Mouse (Mus musculus): ENCODE data around the gene Faah. TPM values are rescaled to one million over a fixed set of nuclear protein-coding genes. Genes with fewer than 3 reads are reported as not detected.

The Faah gene
- polyA plus RNA-seq (2015; fragmentation: Nextera tagmentation; extraction: Ambion mirVana) = 4.7 and 5.5 TPM in 2 replicates

DNA sequence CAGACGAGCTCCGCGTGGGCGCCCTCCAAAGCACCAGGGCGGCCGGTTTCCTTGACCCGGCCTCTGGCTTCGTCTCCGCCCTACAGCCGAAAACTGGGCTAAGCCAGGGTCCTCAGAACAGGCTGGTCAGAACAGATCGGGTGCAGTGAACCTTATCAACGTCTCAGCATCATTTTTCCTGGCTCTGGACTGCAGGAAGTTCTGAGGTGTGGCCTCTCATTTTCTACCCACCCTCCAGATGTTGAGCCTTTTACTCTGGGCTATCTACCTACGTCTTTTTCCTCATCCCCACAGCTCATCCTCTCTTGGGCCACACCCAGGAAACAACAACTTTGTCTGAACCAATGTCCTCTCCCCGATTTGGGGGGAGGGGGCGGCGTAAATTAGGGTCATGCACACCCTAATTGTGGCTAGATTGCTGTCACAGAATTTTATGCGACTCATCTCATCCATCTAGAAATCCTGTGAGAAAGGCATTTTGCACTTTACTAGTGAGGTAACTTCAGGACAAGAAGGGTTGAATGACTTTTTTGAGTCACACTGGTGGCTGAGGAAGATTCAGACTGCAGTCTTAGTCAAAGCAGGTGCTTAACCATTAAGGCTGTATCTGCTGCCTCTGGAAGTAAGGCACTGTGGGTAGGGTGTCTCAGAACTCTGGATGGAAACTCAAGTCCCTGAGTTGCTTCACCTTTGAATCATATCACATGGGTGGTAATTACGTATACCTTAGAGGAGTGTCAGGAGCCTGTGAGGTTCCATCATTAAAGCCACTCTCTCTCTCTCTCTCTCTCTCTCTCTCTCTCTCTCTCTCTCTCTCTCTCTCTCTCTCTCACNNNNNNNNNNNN lies at the start of gene Faah:
TSS of gene Faah (minus strand) at position 25 of the 845 bp plus-strand sequence.
- 9% methylated on average over 18 of the region's 18 CpGs for WGBS
- Histone ChIP-seq H3K27me3 (peaks cover 77% of the 10 kb centered on the region), H3K9ac (peak within 1 kb of the TSS; percentile 80), H3K4me3 (peak within 1 kb of the TSS; percentile 71), H3K4me1 (peaks cover 15% of the 10 kb centered on the region), H3K9me3 (replicated peaks) (no peaks in the 10 kb centered on the region), H3K36me3 (ENCODE audit: poor library complexity, severe bottlenecking) (no peaks in the 10 kb centered on the region), H3K4me2 (peak within 1 kb of the TSS; percentile 98), H3K27ac (no peak within 1 kb of the TSS)
- peak; percentile 69 for ATAC-seq

- Histone ChIP-seq H3K36me3 (ENCODE audit: poor library complexity, severe bottlenecking) (peaks cover 37% of the 10 kb centered on the region), H3K27me3 (no peaks in the 10 kb centered on the region), H3K4me1 (no peaks in the 10 kb centered on the region), H3K27ac (no peak overlapping the region), H3K9me3 (replicated peaks) (no peaks in the 10 kb centered on the region), H3K4me3 (no peak overlapping the region), H3K4me2 (no peak overlapping the region), H3K9ac (no peak overlapping the region)
- 58% methylated on average over 1 of the region's 1 CpGs for WGBS
- ATAC-seq = no peak
These were observed 46.1 kb upstream of the Faah start for GRCm38 (mm10) chr4:116063855-116064254.

GRCm38 (mm10) chr4:116059012-116059726 lies 41.4 kb upstream of the Faah start:
- Histone ChIP-seq H3K4me2 (no peak overlapping the region), H3K36me3 (ENCODE audit: poor library complexity, severe bottlenecking) (no peaks in the 10 kb centered on the region), H3K4me1 (peaks cover 3% of the 10 kb centered on the region), H3K27me3 (no peaks in the 10 kb centered on the region), H3K27ac (no peak overlapping the region), H3K4me3 (no peak overlapping the region), H3K9ac (no peak overlapping the region), H3K9me3 (replicated peaks) (no peaks in the 10 kb centered on the region)
- 82% methylated on average over 5 of the region's 5 CpGs for WGBS
- no peak for ATAC-seq

GRCm38 (mm10) chr4:116057559-116057958 lies 39.8 kb upstream of the Faah start:
- H3K27ac ChIP-seq = no peak overlapping the region
- no peak overlapping the region for H3K4me2 ChIP-seq
- H3K4me1 ChIP-seq = peaks cover 13% of the 10 kb centered on the region
- ATAC-seq = no peak
- H3K9me3 ChIP-seq (replicated peaks) = no peaks in the 10 kb centered on the region
- H3K36me3 ChIP-seq (ENCODE audit: poor library complexity, severe bottlenecking) = no peaks in the 10 kb centered on the region
- no peak overlapping the region for H3K9ac ChIP-seq
- no peaks in the 10 kb centered on the region for H3K27me3 ChIP-seq
- no peak overlapping the region for H3K4me3 ChIP-seq
- 6% methylated on average over 1 of the region's 1 CpGs for WGBS

DNA sequence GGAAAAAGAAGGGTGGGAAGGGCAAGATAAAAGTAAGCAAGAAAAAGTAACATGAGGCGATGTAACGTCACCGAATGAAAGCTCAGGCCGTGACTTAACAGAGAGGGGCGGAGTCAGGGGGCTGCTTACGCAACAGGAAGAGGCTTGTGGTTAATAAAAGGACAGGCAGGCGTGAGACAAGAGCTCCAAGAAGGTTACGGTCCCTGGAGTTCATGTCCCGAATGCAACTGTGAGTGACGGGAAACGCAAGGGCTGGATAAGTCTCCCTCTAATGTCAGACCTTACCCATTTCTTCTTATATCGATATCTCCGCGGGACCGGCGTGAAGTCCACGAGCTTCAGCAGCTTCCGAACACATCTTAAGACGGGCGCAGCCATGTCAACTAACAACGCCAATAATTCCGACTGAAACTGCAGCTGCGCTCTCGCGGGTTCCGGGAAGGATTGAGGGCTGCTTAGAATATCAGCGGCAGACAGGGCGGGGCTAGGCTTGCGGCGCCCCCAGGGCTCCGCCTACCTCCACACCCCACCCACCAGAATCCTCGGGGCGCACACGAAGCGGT lies 35.8 kb upstream of the Faah start, which contains the start of gene Nsun4:
TSS of gene Nsun4 (minus strand) at position 478 of the 563 bp plus-strand sequence.
- H3K4me1 ChIP-seq = peaks cover 16% of the 10 kb centered on the region
- H3K9ac ChIP-seq = peak within 1 kb of the TSS; percentile 59
- WGBS = under 1% methylated on average over 35 of the region's 35 CpGs
- peak within 1 kb of the TSS; percentile 89 for H3K27ac ChIP-seq
- ATAC-seq = peak; percentile 98
- H3K9me3 ChIP-seq (replicated peaks) = no peaks in the 10 kb centered on the region
- peak within 1 kb of the TSS; percentile 73 for H3K4me2 ChIP-seq
- H3K27me3 ChIP-seq = no peaks in the 10 kb centered on the region
- peak within 1 kb of the TSS; percentile 50 for H3K4me3 ChIP-seq
- 0 out of 2 replicates have a peak, but pooled peaks cover under 1% of the 10 kb centered on the region for H3K36me3 ChIP-seq (ENCODE audit: poor library complexity, severe bottlenecking)

DNA sequence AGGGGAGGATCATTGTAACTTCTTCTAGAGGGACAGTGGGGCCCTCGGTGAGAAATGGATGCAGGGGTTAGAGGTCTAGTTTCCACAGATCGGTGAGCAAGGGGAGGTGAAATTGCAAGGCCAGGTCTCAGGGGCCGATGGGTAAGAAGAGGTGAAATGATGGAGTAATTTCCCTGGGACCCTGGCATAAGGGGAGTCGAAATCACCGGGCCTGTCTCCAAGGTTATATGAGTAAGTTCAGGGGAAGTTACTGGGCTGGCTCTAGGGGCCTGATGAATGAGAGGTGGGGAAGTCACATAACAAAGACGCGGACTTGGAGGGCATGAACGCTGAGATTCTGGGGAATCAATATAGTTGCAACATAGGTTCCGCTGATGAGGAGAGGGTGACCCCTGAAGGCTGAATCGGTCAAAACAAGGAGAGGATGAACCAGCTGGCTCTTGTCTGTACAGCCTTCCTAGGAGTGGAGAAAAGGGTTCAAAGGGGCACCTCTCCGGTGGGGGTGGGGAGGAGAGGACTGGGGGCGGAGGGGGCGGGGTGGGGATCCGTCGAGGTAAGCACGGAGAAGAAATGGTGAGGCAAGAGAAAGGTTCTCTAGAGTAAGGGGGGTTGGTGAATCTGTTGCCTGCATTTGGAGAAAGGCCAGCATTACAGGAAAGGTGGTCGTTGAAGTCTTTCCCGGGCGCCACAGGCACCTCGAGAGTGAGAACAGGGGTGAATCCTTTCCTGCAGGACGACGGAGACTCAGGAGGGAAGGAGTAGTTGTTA lies 35.0 kb upstream of the Faah start:
- Histone ChIP-seq H3K36me3 (ENCODE audit: poor library complexity, severe bottlenecking) (peaks cover 9% of the 10 kb centered on the region; the same call in 1 of the 2 replicates), H3K4me2 (peak overlapping the region; percentile 73), H3K4me3 (peak overlapping the region; percentile 50), H3K9ac (peak overlapping the region; percentile 59), H3K27ac (peak overlapping the region; percentile 89), H3K9me3 (replicated peaks) (no peaks in the 10 kb centered on the region), H3K27me3 (no peaks in the 10 kb centered on the region), H3K4me1 (peaks cover 16% of the 10 kb centered on the region)
- no peak for ATAC-seq
- 10% methylated on average over 22 of the region's 22 CpGs for WGBS

DNA sequence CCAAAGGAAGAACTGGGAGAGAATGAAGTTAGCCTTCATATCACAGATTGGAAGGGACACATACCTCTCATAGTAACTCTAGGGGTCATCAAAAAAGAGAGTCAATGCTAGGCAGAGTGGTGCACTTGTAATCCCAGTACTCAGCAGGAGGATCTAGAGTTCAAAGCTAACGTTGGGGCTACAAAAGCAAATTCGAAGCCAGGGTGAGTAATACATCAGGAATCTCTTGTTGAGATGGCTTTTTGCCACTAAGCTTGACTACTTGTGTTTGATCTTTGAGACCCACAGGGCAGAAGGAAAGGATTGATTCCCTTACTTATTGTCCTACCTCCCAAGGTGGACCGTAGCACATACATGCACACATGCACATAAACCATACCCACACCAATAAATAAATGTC lies 31.5 kb upstream of the Faah start:
- Histone ChIP-seq H3K4me2 (no peak overlapping the region), H3K36me3 (ENCODE audit: poor library complexity, severe bottlenecking) (peaks cover 15% of the 10 kb centered on the region; the same call in 1 of the 2 replicates), H3K27ac (no peak overlapping the region), H3K9ac (no peak overlapping the region), H3K4me1 (peaks cover 13% of the 10 kb centered on the region), H3K9me3 (replicated peaks) (no peaks in the 10 kb centered on the region), H3K4me3 (no peak overlapping the region), H3K27me3 (no peaks in the 10 kb centered on the region)
- ATAC-seq = no peak
- WGBS = 86% methylated on average over 3 of the region's 3 CpGs

GRCm38 (mm10) chr4:116048130-116048920 lies 30.6 kb upstream of the Faah start:
- no peak overlapping the region for H3K27ac ChIP-seq
- H3K27me3 ChIP-seq = no peaks in the 10 kb centered on the region
- H3K9me3 ChIP-seq (replicated peaks) = no peaks in the 10 kb centered on the region
- no peak overlapping the region for H3K4me2 ChIP-seq
- H3K4me3 ChIP-seq = no peak overlapping the region
- 78% methylated on average over 7 of the region's 7 CpGs for WGBS
- H3K4me1 ChIP-seq = peaks cover 9% of the 10 kb centered on the region
- no peak overlapping the region for H3K9ac ChIP-seq
- H3K36me3 ChIP-seq (ENCODE audit: poor library complexity, severe bottlenecking) = peaks cover 18% of the 10 kb centered on the region; the same call in 1 of the 2 replicates
- ATAC-seq = no peak

DNA sequence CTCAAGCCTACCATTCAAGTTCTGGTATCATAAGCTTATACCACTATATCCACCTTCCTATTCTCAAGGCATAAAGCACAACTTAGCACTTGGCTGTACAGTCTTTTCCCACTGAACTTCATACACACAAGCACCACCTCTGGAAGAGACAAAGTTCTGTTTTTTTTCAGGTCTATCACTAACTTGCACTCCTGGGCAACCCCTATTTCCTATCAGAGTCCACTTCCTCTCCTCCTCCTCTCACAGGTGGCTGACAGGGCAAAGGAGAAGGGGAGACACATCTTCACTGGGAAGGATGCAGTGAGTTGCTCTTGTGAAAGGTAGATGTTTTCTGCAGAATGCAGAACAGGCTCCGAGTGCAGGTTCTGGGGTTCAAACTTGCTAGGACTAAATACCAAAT lies 30.0 kb upstream of the Faah start:
- ATAC-seq = no peak
- Histone ChIP-seq H3K4me2 (no peak overlapping the region), H3K36me3 (ENCODE audit: poor library complexity, severe bottlenecking) (peaks cover 22% of the 10 kb centered on the region; the same call in 1 of the 2 replicates), H3K4me3 (no peak overlapping the region), H3K27me3 (no peaks in the 10 kb centered on the region), H3K9me3 (replicated peaks) (no peaks in the 10 kb centered on the region), H3K4me1 (peaks cover 4% of the 10 kb centered on the region), H3K9ac (no peak overlapping the region), H3K27ac (no peak overlapping the region)
- WGBS = 90% methylated on average over 1 of the region's 1 CpGs

DNA sequence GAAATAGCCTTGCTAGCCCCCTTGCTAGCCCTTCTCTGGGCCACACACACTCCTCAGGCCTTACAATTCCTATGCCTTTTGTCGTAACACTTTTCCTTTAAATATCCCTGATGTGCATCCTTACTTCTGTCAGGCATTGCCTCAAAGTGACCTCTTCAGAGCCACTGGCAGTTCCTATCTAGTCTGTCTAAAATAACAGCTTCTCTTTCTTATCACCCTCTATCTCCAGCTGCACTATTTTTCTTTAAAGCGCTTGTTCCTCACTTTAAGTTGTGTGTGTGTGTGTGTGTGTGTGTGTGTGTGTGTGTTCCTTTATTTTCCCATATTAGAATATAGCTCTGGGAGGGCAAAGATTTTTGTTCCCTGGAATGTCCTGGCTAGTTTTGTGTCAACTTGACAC lies 28.9 kb upstream of the Faah start:
- WGBS = 93% methylated on average over 2 of the region's 2 CpGs
- ATAC-seq = no peak
- Histone ChIP-seq H3K9ac (no peak overlapping the region), H3K27ac (no peak overlapping the region), H3K27me3 (no peaks in the 10 kb centered on the region), H3K36me3 (ENCODE audit: poor library complexity, severe bottlenecking) (peaks cover 27% of the 10 kb centered on the region; the same call in 1 of the 2 replicates), H3K9me3 (replicated peaks) (no peaks in the 10 kb centered on the region), H3K4me2 (no peak overlapping the region), H3K4me3 (no peak overlapping the region), H3K4me1 (no peaks in the 10 kb centered on the region)

DNA sequence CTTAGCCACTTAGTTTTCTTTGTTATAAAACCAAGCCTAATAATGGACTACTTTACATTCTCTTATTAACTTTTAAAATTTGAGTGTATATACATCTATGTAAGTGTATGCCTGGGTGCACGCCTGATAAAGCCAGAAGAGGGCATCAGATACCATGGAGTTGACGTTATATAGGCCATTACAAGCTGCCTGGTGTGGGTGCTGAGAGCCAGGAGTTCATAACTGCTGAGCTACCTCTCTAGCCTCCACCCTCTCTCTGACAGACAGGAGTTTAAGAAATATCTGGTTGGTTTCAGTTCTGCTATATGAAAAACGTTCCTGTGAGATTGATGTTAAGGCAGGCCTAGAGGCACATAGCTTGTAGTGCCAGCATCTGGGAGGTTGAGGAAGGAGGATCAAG lies 24.5 kb upstream of the Faah start:
- Histone ChIP-seq H3K4me2 (no peak overlapping the region), H3K9ac (no peak overlapping the region), H3K9me3 (replicated peaks) (no peaks in the 10 kb centered on the region), H3K4me1 (no peaks in the 10 kb centered on the region), H3K36me3 (ENCODE audit: poor library complexity, severe bottlenecking) (peaks cover 16% of the 10 kb centered on the region; the same call in 1 of the 2 replicates), H3K27ac (no peak overlapping the region), H3K27me3 (no peaks in the 10 kb centered on the region), H3K4me3 (no peak overlapping the region)
- ATAC-seq = no peak
- 80% methylated on average over 3 of the region's 3 CpGs for WGBS

Measured in forebrain, embryonic 13.5 days (tissue).